Mouse (Mus musculus): Measurements from ENCODE around the gene Ddx54. TPM values are rescaled to one million over a fixed set of nuclear protein-coding genes. Genes with fewer than 3 reads are reported as not detected.

Gene Ddx54
- polyA plus RNA-seq, 1 experiment, result 14.9 TPM

DNA sequence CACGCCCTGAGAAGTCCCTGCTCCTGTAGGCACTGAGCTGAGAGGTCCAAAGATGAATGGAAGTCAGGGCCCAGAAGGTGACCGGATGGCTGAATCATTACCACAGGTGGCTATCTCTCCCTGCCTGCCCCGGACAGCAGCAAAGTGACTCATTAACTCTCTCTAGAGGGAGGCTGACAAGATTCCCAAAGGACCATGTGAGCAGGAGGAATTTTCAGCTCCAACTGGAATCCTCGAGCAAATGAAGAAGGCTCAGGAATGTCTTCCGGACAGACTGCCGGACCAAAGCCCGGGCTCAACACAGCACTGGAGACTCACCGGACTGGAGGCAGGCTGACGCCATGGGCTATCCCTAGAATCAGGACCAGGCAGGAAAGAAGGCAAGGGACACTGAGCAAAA lies 30.5 kb upstream of the Ddx54 start:
- H3K4me1 ChIP-seq (ENCODE audit: control insufficient read depth, insufficient read depth, low read length), result peaks cover 13% of the 10 kb centered on the region
- no peaks in the 10 kb centered on the region for H3K36me3 ChIP-seq (ENCODE audit: control insufficient read depth, insufficient read depth, low read length)
- TF ChIP-seq POLR2A (IDR thresholded peaks at IDR 0.05; ENCODE audit: control insufficient read depth, low read depth, low read length) (no peak), CTCF (IDR thresholded peaks at IDR 0.05; ENCODE audit: control insufficient read depth, insufficient read depth, insufficient replicate concordance, low read depth, low read length) (no peak)
- H3K4me3 ChIP-seq (ENCODE audit: control insufficient read depth, low read depth, low read length), result no peak overlapping the region
- no peaks in the 10 kb centered on the region for H3K27me3 ChIP-seq (ENCODE audit: control insufficient read depth, insufficient read depth, low read length)
- no peak overlapping the region for H3K27ac ChIP-seq (ENCODE audit: control insufficient read depth, insufficient read depth, low read depth, low read length)

DNA sequence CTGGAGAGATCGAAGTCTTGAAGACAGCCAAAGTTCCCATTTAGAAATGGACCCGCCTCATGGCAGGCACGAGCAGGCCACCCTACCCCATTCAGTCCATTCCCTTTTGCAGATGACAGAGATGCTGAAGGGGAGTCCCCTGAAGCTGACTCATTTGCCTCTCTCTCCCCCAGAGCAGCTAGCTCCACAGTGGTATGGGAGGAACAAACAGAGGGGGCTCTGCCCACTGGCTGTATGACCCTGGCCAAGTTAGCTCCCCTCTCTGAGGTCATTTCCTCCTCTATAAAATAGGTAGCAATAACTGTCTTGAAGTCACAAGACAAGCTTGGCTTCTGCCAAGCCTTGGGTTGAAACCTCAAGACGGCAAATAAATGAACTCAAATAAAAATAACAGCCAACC lies 29.0 kb upstream of the Ddx54 start:
- Histone ChIP-seq H3K4me3 (ENCODE audit: control insufficient read depth, low read depth, low read length) (no peak overlapping the region), H3K36me3 (ENCODE audit: control insufficient read depth, insufficient read depth, low read length) (no peaks in the 10 kb centered on the region), H3K27me3 (ENCODE audit: control insufficient read depth, insufficient read depth, low read length) (no peaks in the 10 kb centered on the region), H3K27ac (ENCODE audit: control insufficient read depth, insufficient read depth, low read depth, low read length) (no peak overlapping the region), H3K4me1 (ENCODE audit: control insufficient read depth, insufficient read depth, low read length) (peaks cover 23% of the 10 kb centered on the region)
- no peak for TF ChIP-seq CTCF (IDR thresholded peaks at IDR 0.05; ENCODE audit: control insufficient read depth, insufficient read depth, insufficient replicate concordance, low read depth, low read length)
- TF ChIP-seq POLR2A (IDR thresholded peaks at IDR 0.05; ENCODE audit: control insufficient read depth, low read depth, low read length), result no peak

DNA sequence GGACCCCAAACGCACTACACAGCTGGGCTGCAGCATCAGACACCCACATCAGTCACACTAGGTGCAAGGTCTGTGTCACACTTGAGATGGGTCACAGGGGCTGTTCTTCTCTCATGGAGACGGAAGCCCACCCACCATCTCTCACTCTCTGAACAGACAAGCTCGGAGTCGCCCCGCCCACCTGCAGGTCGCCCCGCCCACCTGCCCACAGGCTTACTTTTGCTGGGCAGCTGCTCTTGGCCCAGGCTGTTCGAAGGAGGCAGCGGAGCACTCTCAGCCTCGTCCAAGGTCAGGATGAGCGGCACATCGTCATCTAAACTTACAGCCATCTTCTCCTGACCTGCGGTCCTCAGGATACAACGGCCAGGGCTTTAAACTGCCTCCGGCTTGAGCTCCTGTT lies 27.6 kb upstream of the Ddx54 start:
- H3K4me3 ChIP-seq (ENCODE audit: control insufficient read depth, low read depth, low read length), result no peak overlapping the region
- H3K27me3 ChIP-seq (ENCODE audit: control insufficient read depth, insufficient read depth, low read length), result no peaks in the 10 kb centered on the region
- no peak overlapping the region for H3K27ac ChIP-seq (ENCODE audit: control insufficient read depth, insufficient read depth, low read depth, low read length)
- H3K4me1 ChIP-seq (ENCODE audit: control insufficient read depth, insufficient read depth, low read length), result peaks cover 20% of the 10 kb centered on the region
- no peak for TF ChIP-seq CTCF (IDR thresholded peaks at IDR 0.05; ENCODE audit: control insufficient read depth, insufficient read depth, insufficient replicate concordance, low read depth, low read length)
- no peak for TF ChIP-seq POLR2A (IDR thresholded peaks at IDR 0.05; ENCODE audit: control insufficient read depth, low read depth, low read length)
- no peaks in the 10 kb centered on the region for H3K36me3 ChIP-seq (ENCODE audit: control insufficient read depth, insufficient read depth, low read length)

DNA sequence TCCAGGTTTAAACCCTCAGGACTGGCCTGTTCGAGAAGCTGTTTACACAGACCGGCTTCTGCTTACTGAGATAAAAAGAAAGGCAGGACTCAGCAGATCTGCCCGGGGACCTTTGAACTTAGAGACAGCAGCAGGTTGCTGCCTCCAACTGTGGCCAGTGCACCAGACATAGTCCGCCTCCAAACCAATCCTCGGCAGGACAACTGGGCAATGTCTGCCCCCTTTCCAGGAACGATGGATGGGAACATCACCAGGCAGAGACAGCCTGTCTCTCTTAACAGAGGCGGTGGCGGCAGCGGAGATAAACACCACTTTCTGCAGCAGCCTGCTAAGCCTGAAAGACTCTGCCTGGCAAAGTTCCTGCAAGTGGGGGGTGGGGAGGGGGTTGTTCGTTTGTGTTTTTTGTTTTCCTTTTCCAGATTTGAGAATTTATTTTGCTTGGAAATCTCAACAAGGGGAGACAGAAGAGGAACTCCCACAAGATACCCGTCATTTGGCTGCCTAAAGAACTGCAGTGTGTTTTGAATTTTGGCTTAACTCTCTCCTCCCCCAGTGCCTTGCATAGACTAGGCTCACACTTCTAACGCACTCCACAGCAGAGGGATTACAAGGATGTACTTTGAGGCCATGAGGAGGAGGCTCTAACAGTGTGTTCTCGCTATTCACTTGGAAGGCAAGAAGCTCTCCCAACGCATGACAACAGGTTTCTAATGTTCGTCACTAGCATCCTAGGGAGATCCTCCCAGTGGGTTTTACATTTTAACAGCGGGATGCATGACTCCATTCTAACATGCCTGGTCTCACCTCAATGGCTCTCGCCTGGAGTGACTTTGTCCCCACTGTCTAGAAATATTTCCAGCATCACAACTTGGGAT lies 25.6 kb upstream of the Ddx54 start:
- Histone ChIP-seq H3K27me3 (ENCODE audit: control insufficient read depth, insufficient read depth, low read length) (no peaks in the 10 kb centered on the region), H3K4me3 (ENCODE audit: control insufficient read depth, low read depth, low read length) (no peak overlapping the region; the same call in 1 of the 2 replicates), H3K36me3 (ENCODE audit: control insufficient read depth, insufficient read depth, low read length) (no peaks in the 10 kb centered on the region), H3K27ac (ENCODE audit: control insufficient read depth, insufficient read depth, low read depth, low read length) (peak overlapping the region; percentile 5; the same call in 1 of the 2 replicates), H3K4me1 (ENCODE audit: control insufficient read depth, insufficient read depth, low read length) (peaks cover 24% of the 10 kb centered on the region)
- TF ChIP-seq CTCF (IDR thresholded peaks at IDR 0.05; ENCODE audit: control insufficient read depth, insufficient read depth, insufficient replicate concordance, low read depth, low read length), result no peak
- no peak for TF ChIP-seq POLR2A (IDR thresholded peaks at IDR 0.05; ENCODE audit: control insufficient read depth, low read depth, low read length)

DNA sequence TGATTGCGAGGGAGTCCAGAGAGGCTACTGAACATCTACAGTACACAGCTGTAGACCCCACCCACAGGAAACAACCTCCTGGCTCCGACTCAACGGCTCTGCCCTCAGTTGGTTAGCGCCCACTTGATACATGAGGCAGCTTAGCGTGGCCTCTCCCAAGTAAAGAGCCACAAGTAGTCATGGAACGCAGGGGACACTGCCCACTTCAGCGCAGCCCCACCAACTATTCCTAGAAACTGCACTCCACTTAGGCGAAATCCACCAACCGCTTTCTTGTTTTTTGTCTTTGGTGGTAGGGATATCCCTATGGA lies 25.0 kb upstream of the Ddx54 start:
- H3K27ac ChIP-seq (ENCODE audit: control insufficient read depth, insufficient read depth, low read depth, low read length), result peak overlapping the region; percentile 5; the same call in 1 of the 2 replicates
- no peak for TF ChIP-seq POLR2A (IDR thresholded peaks at IDR 0.05; ENCODE audit: control insufficient read depth, low read depth, low read length)
- no peak for TF ChIP-seq CTCF (IDR thresholded peaks at IDR 0.05; ENCODE audit: control insufficient read depth, insufficient read depth, insufficient replicate concordance, low read depth, low read length)
- no peaks in the 10 kb centered on the region for H3K27me3 ChIP-seq (ENCODE audit: control insufficient read depth, insufficient read depth, low read length)
- H3K36me3 ChIP-seq (ENCODE audit: control insufficient read depth, insufficient read depth, low read length), result no peaks in the 10 kb centered on the region
- H3K4me1 ChIP-seq (ENCODE audit: control insufficient read depth, insufficient read depth, low read length), result peaks cover 24% of the 10 kb centered on the region
- H3K4me3 ChIP-seq (ENCODE audit: control insufficient read depth, low read depth, low read length), result peak overlapping the region; percentile 85

DNA sequence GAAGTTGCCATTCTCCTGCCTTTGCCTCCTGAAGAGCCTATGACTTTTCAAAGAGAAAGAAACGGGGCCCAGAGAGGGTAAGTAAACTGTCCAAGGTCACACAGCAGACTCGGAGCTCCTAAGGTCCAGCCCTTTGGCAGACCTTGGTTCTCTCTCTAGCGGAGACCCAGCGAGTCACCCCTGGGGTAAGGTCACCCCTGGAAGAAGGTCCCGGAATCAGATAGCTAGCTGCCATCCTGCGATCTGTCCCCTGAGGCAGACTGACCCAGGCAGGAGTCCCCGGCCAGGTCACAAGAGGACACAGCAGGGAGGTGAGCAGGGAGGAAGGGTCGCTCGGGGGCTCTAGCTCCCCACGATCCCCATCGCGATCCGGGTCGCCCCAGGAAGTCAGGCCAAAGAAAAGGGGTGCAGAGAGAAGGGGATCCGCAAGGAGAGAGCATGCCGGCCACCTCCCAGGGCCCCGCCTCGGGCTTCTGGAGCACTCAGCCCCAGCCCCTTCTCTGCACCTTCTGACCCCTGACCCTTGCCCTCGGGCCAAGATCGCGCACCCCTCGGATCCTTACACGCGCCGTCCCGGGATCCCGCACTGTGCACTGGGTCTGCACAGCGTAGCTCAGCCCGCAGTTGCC lies 24.5 kb upstream of the Ddx54 start:
- TF ChIP-seq CTCF (IDR thresholded peaks at IDR 0.05; ENCODE audit: control insufficient read depth, insufficient read depth, insufficient replicate concordance, low read depth, low read length), result no peak
- TF ChIP-seq POLR2A (IDR thresholded peaks at IDR 0.05; ENCODE audit: control insufficient read depth, low read depth, low read length), result no peak
- Histone ChIP-seq H3K4me1 (ENCODE audit: control insufficient read depth, insufficient read depth, low read length) (peaks cover 24% of the 10 kb centered on the region), H3K27ac (ENCODE audit: control insufficient read depth, insufficient read depth, low read depth, low read length) (peak overlapping the region; percentile 34; the same call in 1 of the 2 replicates), H3K27me3 (ENCODE audit: control insufficient read depth, insufficient read depth, low read length) (no peaks in the 10 kb centered on the region), H3K36me3 (ENCODE audit: control insufficient read depth, insufficient read depth, low read length) (no peaks in the 10 kb centered on the region), H3K4me3 (ENCODE audit: control insufficient read depth, low read depth, low read length) (peak overlapping the region; percentile 85)

DNA sequence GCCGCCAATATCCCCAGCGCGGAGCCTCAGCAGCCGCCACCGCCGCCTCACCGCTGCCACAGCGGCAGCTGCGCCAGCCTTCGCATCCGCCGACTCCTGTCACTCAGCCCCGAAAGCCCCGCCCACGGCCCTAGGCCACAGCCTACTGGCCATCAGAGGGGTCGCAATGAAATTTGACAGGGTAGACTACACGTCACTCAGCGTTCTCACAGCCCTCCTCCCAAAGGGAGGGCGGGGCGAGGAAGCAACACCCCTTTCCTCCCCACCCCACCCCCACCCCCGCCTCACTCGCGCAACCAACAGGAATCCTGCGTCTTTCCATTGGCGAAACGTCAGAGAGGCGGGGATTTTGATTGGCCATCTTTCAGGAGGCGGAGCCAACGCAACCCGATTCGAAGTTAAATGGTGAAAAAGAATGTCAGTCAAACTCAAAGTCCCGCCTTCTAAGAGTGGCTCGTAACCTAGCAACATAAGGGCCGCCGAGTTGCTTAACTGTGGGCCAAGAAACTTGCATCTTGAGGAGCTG lies 23.9 kb upstream of the Ddx54 start, which contains the start of the genes Tpcn1 and Iqcd:
Gene Tpcn1 (minus strand): TSS at position 105 of the 526 bp plus-strand sequence.
Gene Iqcd (plus strand): TSS at position 448 of the 526 bp plus-strand sequence.
- Histone ChIP-seq H3K27ac (ENCODE audit: control insufficient read depth, insufficient read depth, low read depth, low read length) (peak within 1 kb of the TSS; percentile 80), H3K27me3 (ENCODE audit: control insufficient read depth, insufficient read depth, low read length) (no peaks in the 10 kb centered on the region), H3K4me3 (ENCODE audit: control insufficient read depth, low read depth, low read length) (peak within 1 kb of the TSS; percentile 87), H3K4me1 (ENCODE audit: control insufficient read depth, insufficient read depth, low read length) (peaks cover 24% of the 10 kb centered on the region), H3K36me3 (ENCODE audit: control insufficient read depth, insufficient read depth, low read length) (no peaks in the 10 kb centered on the region)
- TF ChIP-seq CTCF (IDR thresholded peaks at IDR 0.05; ENCODE audit: control insufficient read depth, insufficient read depth, insufficient replicate concordance, low read depth, low read length) (no peak), POLR2A (IDR thresholded peaks at IDR 0.05; ENCODE audit: control insufficient read depth, low read depth, low read length) (peak; percentile 75)

Measured in testis, adult 2 months (tissue).